Mouse (Mus musculus): Measurements from ENCODE around the gene Calm3. TPM values are rescaled to one million over a fixed set of nuclear protein-coding genes. Genes with fewer than 3 reads are reported as not detected.

Gene Calm3
- total RNA-seq, 2 experiments from 2014 or later, result 189 to 234 TPM

- DNase-seq (ENCODE audit: low spot score in 2 of 2), result no peak
These were observed 6.5 kb downstream of the Calm3 start for GRCm38 (mm10) chr7:16917447-16917846.

- DNase-seq (ENCODE audit: low spot score in 2 of 2), result peak; percentile 23 to 47
These were observed 7.3 kb downstream of the Calm3 start for GRCm38 (mm10) chr7:16916342-16917265.

GRCm38 (mm10) chr7:16915461-16916340 lies 8.2 kb downstream of the Calm3 start:
- DNase-seq (ENCODE audit: low spot score in 2 of 2), result peak; percentile 16

- DNase-seq (ENCODE audit: low spot score in 2 of 2), result no peak
These were observed 9.2 kb downstream of the Calm3 start for GRCm38 (mm10) chr7:16914453-16915343.

GRCm38 (mm10) chr7:16913806-16914452 lies 10.0 kb downstream of the Calm3 start:
- peak in 1 of 2 experiments; percentile 72 for DNase-seq (ENCODE audit: low spot score in 2 of 2)

- DNase-seq (ENCODE audit: low spot score in 2 of 2), result peak in 1 of 2 experiments; percentile 47
These were observed 11.6 kb downstream of the Calm3 start for GRCm38 (mm10) chr7:16912360-16912759.

- no peak for DNase-seq (ENCODE audit: low spot score in 2 of 2)
These were observed 12.0 kb downstream of the Calm3 start for GRCm38 (mm10) chr7:16911904-16912303.

GRCm38 (mm10) chr7:16909909-16910308 lies 14.0 kb downstream of the Calm3 start:
- DNase-seq (ENCODE audit: low spot score in 2 of 2), result peak in 1 of 2 experiments; percentile 17

GRCm38 (mm10) chr7:16908859-16909258 lies 15.1 kb downstream of the Calm3 start:
- no peak for DNase-seq (ENCODE audit: low spot score in 2 of 2)

- no peak for DNase-seq (ENCODE audit: low spot score in 2 of 2)
These were observed 15.5 kb downstream of the Calm3 start for GRCm38 (mm10) chr7:16908367-16908766.

GRCm38 (mm10) chr7:16907842-16908241 lies 16.1 kb downstream of the Calm3 start:
- DNase-seq (ENCODE audit: low spot score in 2 of 2), result no peak

- no peak for DNase-seq (ENCODE audit: low spot score in 2 of 2)
These were observed 16.9 kb downstream of the Calm3 start for GRCm38 (mm10) chr7:16906889-16907559.

- peak in 1 of 2 experiments; percentile 73 for DNase-seq (ENCODE audit: low spot score in 2 of 2)
These were observed 17.6 kb downstream of the Calm3 start, which contains the start of gene Ptgir for GRCm38 (mm10) chr7:16906281-16906680. Gene Ptgir, plus strand, starts transcription at chr7:16906490.

GRCm38 (mm10) chr7:16905491-16906021 lies 18.4 kb downstream of the Calm3 start:
- peak in 1 of 2 experiments; percentile 40 for DNase-seq (ENCODE audit: low spot score in 2 of 2)

GRCm38 (mm10) chr7:16904120-16904675 lies 19.7 kb downstream of the Calm3 start:
- no peak for DNase-seq (ENCODE audit: low spot score in 2 of 2)

- no peak for DNase-seq (ENCODE audit: low spot score in 2 of 2)
These were observed 20.4 kb downstream of the Calm3 start for GRCm38 (mm10) chr7:16903439-16903955.

- DNase-seq (ENCODE audit: low spot score in 2 of 2), result no peak
These were observed 23.4 kb downstream of the Calm3 start for GRCm38 (mm10) chr7:16900526-16900925.

GRCm38 (mm10) chr7:16895511-16895910 lies 28.4 kb downstream of the Calm3 start:
- no peak for DNase-seq (ENCODE audit: low spot score in 2 of 2)

- DNase-seq (ENCODE audit: low spot score in 2 of 2), result peak; percentile 57 to 83
These were observed 28.9 kb downstream of the Calm3 start for GRCm38 (mm10) chr7:16895000-16895399.
